Mouse (Mus musculus) cerebellum, adult (tissue): Measurements from ENCODE around the gene Mill1.
"Not testable (repeated sequence)": the region's sequence is repeated elsewhere in the genome, so short reads cannot be mapped to it uniquely, and the experiment has no call there.

Source experiments
- ATAC-seq: cut with Nextera tagmentation; 2 replicates; pipeline ENCODE4 v1.9.2; 2017; ENCODE audit warnings: mild to moderate bottlenecking, moderate library complexity, mixed read lengths; ENCODE audit not compliant: insufficient number of reproducible peaks, low FRiP score, low TSS enrichment

Mill1 gene

DNA sequence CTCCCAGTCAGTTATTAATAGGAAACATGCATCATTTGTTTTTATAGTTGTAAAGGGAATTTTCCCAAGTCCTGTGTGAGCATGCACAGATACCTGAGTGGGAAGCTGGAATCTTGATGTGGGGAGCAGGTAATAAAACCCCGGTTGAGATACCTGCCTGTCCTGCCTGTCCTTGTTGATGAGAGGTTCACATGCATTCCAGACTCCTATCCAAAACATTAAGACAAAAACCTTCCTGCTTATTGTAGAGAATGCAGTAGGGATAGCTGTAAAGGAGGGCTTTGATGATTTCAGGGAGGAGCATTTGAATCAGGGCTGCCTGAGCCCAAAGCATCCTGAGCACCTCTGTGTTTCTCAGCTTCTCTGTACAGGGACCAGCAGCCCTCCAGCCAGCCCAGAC, at the start of gene Mill1:
Gene Mill1, plus strand, starts transcription at position 301 of the 400 bp plus-strand sequence.
- no peak for ATAC-seq

DNA sequence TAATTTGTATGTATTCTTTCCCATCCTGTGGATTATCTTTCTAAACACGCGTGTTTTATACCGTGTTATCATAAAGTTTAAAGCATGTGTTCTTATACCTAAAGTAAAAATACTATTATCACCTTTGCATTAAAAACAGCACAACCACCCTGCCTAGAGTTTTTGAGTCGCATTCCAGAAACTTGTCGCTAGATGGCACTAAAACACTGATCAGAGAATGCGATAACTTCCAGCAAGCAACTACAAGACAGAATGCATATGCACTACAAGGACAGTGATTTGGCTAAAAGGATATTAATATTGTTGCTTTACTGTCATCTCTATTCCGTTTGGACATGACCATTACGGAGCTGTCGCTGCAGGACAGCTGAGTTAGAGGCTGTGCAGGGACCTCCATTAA, 34.2 kb upstream of the Mill1 start:
- ATAC-seq: no peak

- no peak for ATAC-seq
Observed at GRCm38 (mm10) chr7:18214699-18215098, 30.4 kb upstream of the Mill1 start.

GRCm38 (mm10) chr7:18238561-18238960, 6.6 kb upstream of the Mill1 start:
- ATAC-seq: no peak

DNA sequence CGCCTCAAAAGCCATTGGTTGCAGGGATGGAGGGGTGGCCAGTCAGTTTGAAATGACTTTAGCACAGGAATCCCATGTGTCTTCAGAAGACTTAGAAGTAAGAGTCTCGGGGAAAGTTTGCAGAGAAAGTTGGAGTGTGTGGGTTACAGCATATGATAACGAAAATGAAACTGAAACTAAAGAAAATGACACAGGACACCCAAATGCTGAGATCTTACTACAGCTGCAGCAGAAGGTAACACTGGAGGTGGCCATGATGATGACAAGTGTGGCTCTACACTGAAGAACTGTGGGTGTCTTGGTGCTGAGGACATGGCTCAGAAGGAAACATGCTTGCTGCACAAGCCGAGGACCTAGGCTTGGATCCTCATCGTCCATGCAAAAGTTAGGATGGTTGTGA, 3.9 kb upstream of the Mill1 start:
- ATAC-seq: no peak

GRCm38 (mm10) chr7:18243959-18244573, 1.1 kb upstream of the Mill1 start:
- ATAC-seq: not testable (repeated sequence)

GRCm38 (mm10) chr7:18260219-18260618, 15.1 kb downstream of the Mill1 start:
- ATAC-seq: no peak

DNA sequence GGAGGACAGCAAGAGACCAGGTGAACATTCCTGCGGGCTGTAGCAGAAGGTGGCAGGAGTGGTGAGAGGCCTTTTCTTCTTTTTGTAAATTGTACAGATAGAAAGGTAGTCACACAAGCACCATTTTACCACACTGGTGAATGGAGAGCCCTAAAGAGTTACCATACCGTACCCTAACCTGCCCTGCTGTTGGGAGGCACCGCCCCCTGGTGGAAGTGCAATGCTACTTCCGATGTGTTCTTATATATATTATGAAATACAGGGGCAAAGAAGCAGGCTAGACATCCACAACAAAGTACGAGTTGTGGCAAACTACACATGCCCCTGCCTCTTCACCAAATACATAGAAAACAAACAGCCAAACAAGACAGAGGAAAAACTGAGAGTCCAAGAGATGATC, 19.9 kb downstream of the Mill1 start:
- no peak for ATAC-seq
